23 mouse cellular contexts compared by ENCODE assay signal in genomic region chr1:62622447-62622846, GRCm38 (mm10).
DNase-seq lines count a peak whose midpoint lies in the region; ATAC-seq lines count a peak whose summit lies in the region.
"Had no signal": no experiment of that assay in that cellular context is flagged by ENCODE, and none has a peak within 500 bp of the region (broad histone marks: within the 10 kb centered on the region; RNA-seq: fewer than 3 reads in every experiment).

No protein-coding gene starts in this region.

- H3K4me1 ChIP-seq in lung, embryonic 16.5 days (replicated peaks; ENCODE audit: control insufficient read depth, insufficient read depth, low read length): peaks cover 3% of the 10 kb centered on the region; the same call in 1 of the 2 replicates
- H3K4me1 ChIP-seq in midbrain, embryonic 11.5 days (ENCODE audit: control insufficient read depth, insufficient read depth, low read length): no peaks in the 10 kb centered on the region
- no peaks in the 10 kb centered on the region for H3K4me1 ChIP-seq in midbrain, embryonic 14.5 days (ENCODE audit: control insufficient read depth, insufficient read depth, low read length)
- H3K4me1 ChIP-seq: forebrain, embryonic 13.5 days; forebrain, embryonic 15.5 days had no signal

- WGBS in lung, embryonic 16.5 days: 78% methylated on average over 1 of the region's 1 CpGs
- whole genome bisulfite sequencing in midbrain, embryonic 11.5 days: 81% methylated on average over 1 of the region's 1 CpGs
- WGBS in midbrain, embryonic 14.5 days: 94% methylated on average over 1 of the region's 1 CpGs

- H3K27me3 ChIP-seq in lung, embryonic 16.5 days (ENCODE audit: control insufficient read depth, insufficient read depth, low read depth, low read length): no peaks in the 10 kb centered on the region
- no peaks in the 10 kb centered on the region for H3K27me3 ChIP-seq in midbrain, embryonic 11.5 days (ENCODE audit: control insufficient read depth, insufficient read depth, low read length)
- H3K27me3 ChIP-seq in midbrain, embryonic 14.5 days (ENCODE audit: control insufficient read depth, insufficient read depth, low read length): no peaks in the 10 kb centered on the region
- H3K27me3 ChIP-seq: CH12.LX; embryonic facial prominence, embryonic 12.5 days; forebrain, embryonic 13.5 days; forebrain, embryonic 15.5 days; Patski had no signal

- DNase-seq in lung, postnatal 4 days: no peak
- peak; percentile 18 for DNase-seq in lung, postnatal 25 days (ENCODE audit: low spot score)
- no peak for DNase-seq in lung, postnatal 14 days
- peak; percentile 53 for DNase-seq in midbrain, embryonic 11.5 days (ENCODE audit: low spot score, missing footprints)
- no peak for DNase-seq in midbrain, embryonic 14.5 days
- DNase-seq: adrenal gland, adult 8-10 months; adrenal gland, postnatal 14 days; adrenal gland, postnatal 36 days; B cell, adult 2 months; cerebellum, adult 11-12 months; cerebellum, adult 2 months; cerebellum, adult 9-10 months; cerebellum, postnatal 10 days; cerebellum, postnatal 25 days had no signal

- H3K4me3 ChIP-seq in lung, embryonic 16.5 days (ENCODE audit: low read length): no peak overlapping the region
- H3K4me3 ChIP-seq in midbrain, embryonic 11.5 days (ENCODE audit: low read depth, low read length): no peak overlapping the region
- no peak overlapping the region for H3K4me3 ChIP-seq in midbrain, embryonic 14.5 days (replicated peaks; ENCODE audit: low read depth, low read length)
- H3K4me3 ChIP-seq: embryonic facial prominence, embryonic 10.5 days; embryonic facial prominence, embryonic 12.5 days; forebrain, embryonic 13.5 days; forebrain, embryonic 15.5 days had no signal

- 0 out of 2 replicates have a peak, but pooled peaks have one; percentile 54 for ATAC-seq in lung, embryonic 16.5 days (ENCODE audit: low read depth)
- no peak for ATAC-seq in midbrain, embryonic 11.5 days (ENCODE audit: low FRiP score)
- ATAC-seq in midbrain, embryonic 14.5 days (ENCODE audit: low FRiP score, low TSS enrichment): no peak
- ATAC-seq: CD4-positive, CD25-positive, alpha-beta regulatory T cell, adult 4 months; forebrain, embryonic 13.5 days; forebrain, embryonic 15.5 days had no signal

- H3K9ac ChIP-seq in lung, embryonic 16.5 days (ENCODE audit: low read length): no peak overlapping the region
- H3K9ac ChIP-seq in midbrain, embryonic 11.5 days (ENCODE audit: low read length): no peak overlapping the region
- H3K9ac ChIP-seq in midbrain, embryonic 14.5 days (replicated peaks; ENCODE audit: low read length): no peak overlapping the region
- H3K9ac ChIP-seq: embryonic facial prominence, embryonic 12.5 days; forebrain, embryonic 13.5 days; forebrain, embryonic 15.5 days had no signal

- no peaks in the 10 kb centered on the region for H3K9me3 ChIP-seq in lung, embryonic 16.5 days (ENCODE audit: control insufficient read depth, low read length)
- no peaks in the 10 kb centered on the region for H3K9me3 ChIP-seq in midbrain, embryonic 11.5 days (ENCODE audit: control insufficient read depth, low read length)
- no peaks in the 10 kb centered on the region for H3K9me3 ChIP-seq in midbrain, embryonic 14.5 days (ENCODE audit: control insufficient read depth, low read length)
- H3K9me3 ChIP-seq: embryonic facial prominence, embryonic 10.5 days; embryonic facial prominence, embryonic 12.5 days; forebrain, embryonic 13.5 days; forebrain, embryonic 15.5 days; G1E had no signal

- no peaks in the 10 kb centered on the region for H3K36me3 ChIP-seq in lung, embryonic 16.5 days (ENCODE audit: control insufficient read depth, insufficient read depth, low read length)
- no peaks in the 10 kb centered on the region for H3K36me3 ChIP-seq in midbrain, embryonic 11.5 days (ENCODE audit: control insufficient read depth, insufficient read depth, low read length)
- no peaks in the 10 kb centered on the region for H3K36me3 ChIP-seq in midbrain, embryonic 14.5 days (ENCODE audit: control insufficient read depth, insufficient read depth, low read length)
- H3K36me3 ChIP-seq: embryonic facial prominence, embryonic 10.5 days; embryonic facial prominence, embryonic 12.5 days; forebrain, embryonic 15.5 days; G1E had no signal

- H3K27ac ChIP-seq in lung, embryonic 16.5 days (ENCODE audit: low read length): no peak overlapping the region
- no peak overlapping the region for H3K27ac ChIP-seq in midbrain, embryonic 11.5 days (ENCODE audit: low read depth, low read length)
- H3K27ac ChIP-seq in midbrain, embryonic 14.5 days (replicated peaks; ENCODE audit: low read depth, low read length): no peak overlapping the region
- H3K27ac ChIP-seq: embryonic facial prominence, embryonic 10.5 days; embryonic facial prominence, embryonic 12.5 days; forebrain, embryonic 13.5 days; forebrain, embryonic 15.5 days had no signal

- no peak overlapping the region for H3K4me2 ChIP-seq in lung, embryonic 16.5 days (ENCODE audit: low read depth, low read length)
- H3K4me2 ChIP-seq in midbrain, embryonic 11.5 days: no peak overlapping the region
- H3K4me2 ChIP-seq in midbrain, embryonic 14.5 days (ENCODE audit: low read length): no peak overlapping the region
- H3K4me2 ChIP-seq: embryonic facial prominence, embryonic 12.5 days; forebrain, embryonic 13.5 days; forebrain, embryonic 15.5 days had no signal

Comparison
In these comparisons a context has a peak if more than half of its experiments do, and no peak if none do; other contexts are left out.
1. DNase-seq: peak in lung, postnatal 25 days (single experiment) and midbrain, embryonic 11.5 days (single experiment); none in lung, postnatal 4 days (0 of 2), lung, postnatal 14 days (single experiment) and midbrain, embryonic 14.5 days (single experiment).